Comparison of ENCODE assay signal across 34 mouse cellular contexts in the genomic region with DNA sequence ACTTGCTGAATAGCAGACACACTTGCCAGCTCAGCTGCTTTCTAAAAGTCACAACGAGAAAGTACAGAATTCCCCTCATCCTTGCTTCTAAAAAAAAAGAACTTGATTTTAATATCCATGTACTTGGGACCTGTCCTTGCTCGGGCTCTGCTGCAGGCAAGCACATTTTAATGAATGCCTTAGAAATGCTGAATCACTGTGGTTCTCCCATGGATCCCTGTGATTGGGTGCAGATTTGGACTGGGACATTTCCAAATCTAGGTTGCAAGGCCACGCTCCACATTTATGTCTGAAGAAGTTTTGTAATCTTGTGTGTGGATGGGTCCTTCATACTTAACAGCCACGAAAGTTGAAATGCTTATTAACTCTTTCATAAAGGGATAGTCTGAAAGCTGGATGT. TPM values are rescaled to one million over a fixed set of nuclear protein-coding genes. Genes with fewer than 3 reads are reported as not detected.
DNase-seq lines count a peak whose midpoint lies in the region; ATAC-seq and TF ChIP-seq lines count a peak whose summit lies in the region.
"Had no signal": no experiment of that assay in that cellular context is flagged by ENCODE, and none has a peak within 500 bp of the region (broad histone marks: within the 10 kb centered on the region; RNA-seq: fewer than 3 reads in every experiment).

No protein-coding gene starts in this region.

- no peaks in the 10 kb centered on the region; the same call in 1 of the 2 replicates for H3K4me1 ChIP-seq in forebrain, postnatal 0 days (ENCODE audit: insufficient read depth)
- no peaks in the 10 kb centered on the region; the same call in 1 of the 2 replicates for H3K4me1 ChIP-seq in intestine, embryonic 15.5 days (replicated peaks)

- no peak for TF ChIP-seq CTCF in layer of hippocampus, adult 2 months (conservative IDR thresholded peaks at IDR 0.05)
- TF ChIP-seq CTCF in forebrain, postnatal 0 days (IDR thresholded peaks at IDR 0.05; ENCODE audit: low read depth) = no peak

- no peaks in the 10 kb centered on the region for H3K36me3 ChIP-seq in forebrain, postnatal 0 days (ENCODE audit: insufficient read depth)
- no peaks in the 10 kb centered on the region for H3K36me3 ChIP-seq in intestine, embryonic 15.5 days
- H3K36me3 ChIP-seq: embryonic facial prominence, embryonic 12.5 days; forebrain, embryonic 12.5 days; heart, embryonic 10.5 days; heart, embryonic 15.5 days; hindbrain, embryonic 13.5 days; liver, embryonic 12.5 days; midbrain, embryonic 12.5 days; neural tube, embryonic 12.5 days had no signal

- ATAC-seq in forebrain, postnatal 0 days = no peak
- ATAC-seq in intestine, embryonic 15.5 days = no peak
- ATAC-seq: CD4-positive, CD25-positive, alpha-beta regulatory T cell, adult 4 months; intestine, postnatal 0 days; liver, embryonic 12.5 days; liver, postnatal 0 days; Patski had no signal

- no peaks in the 10 kb centered on the region for H3K27me3 ChIP-seq in forebrain, postnatal 0 days (ENCODE audit: insufficient read depth, low read length)
- peaks cover 14% of the 10 kb centered on the region for H3K27me3 ChIP-seq in intestine, embryonic 15.5 days (replicated peaks)
- H3K27me3 ChIP-seq: forebrain, embryonic 12.5 days; hindbrain, embryonic 13.5 days; neural tube, embryonic 12.5 days had no signal

- H3K4me2 ChIP-seq in forebrain, postnatal 0 days (ENCODE audit: low read depth) = no peak overlapping the region
- no peak overlapping the region for H3K4me2 ChIP-seq in intestine, embryonic 15.5 days (replicated peaks)
- H3K4me2 ChIP-seq: embryonic facial prominence, embryonic 12.5 days; forebrain, embryonic 12.5 days; heart, embryonic 15.5 days; hindbrain, embryonic 13.5 days; liver, embryonic 12.5 days; midbrain, embryonic 12.5 days; neural tube, embryonic 12.5 days had no signal

- peak overlapping the region; percentile 24; the same call in 1 of the 2 replicates for H3K27ac ChIP-seq in layer of hippocampus, adult 2 months
- no peak overlapping the region for H3K27ac ChIP-seq in forebrain, postnatal 0 days (ENCODE audit: low read depth, low read length)
- no peak overlapping the region for H3K27ac ChIP-seq in intestine, embryonic 15.5 days
- H3K27ac ChIP-seq: embryonic facial prominence, embryonic 12.5 days; forebrain, embryonic 12.5 days; heart, embryonic 10.5 days; heart, embryonic 15.5 days; hindbrain, embryonic 13.5 days; liver, embryonic 12.5 days; midbrain, embryonic 12.5 days; neural tube, embryonic 12.5 days had no signal

- H3K9me3 ChIP-seq in forebrain, postnatal 0 days (ENCODE audit: low read length) = no peaks in the 10 kb centered on the region
- no peaks in the 10 kb centered on the region for H3K9me3 ChIP-seq in intestine, embryonic 15.5 days
- H3K9me3 ChIP-seq: embryonic facial prominence, embryonic 12.5 days; forebrain, embryonic 12.5 days; heart, embryonic 10.5 days; heart, embryonic 15.5 days; hindbrain, embryonic 13.5 days; liver, embryonic 12.5 days; midbrain, embryonic 12.5 days; neural tube, embryonic 12.5 days had no signal

- H3K4me3 ChIP-seq in layer of hippocampus, adult 2 months = no peak overlapping the region
- no peak overlapping the region for H3K4me3 ChIP-seq in forebrain, postnatal 0 days (ENCODE audit: low read depth, low read length)
- no peak overlapping the region for H3K4me3 ChIP-seq in intestine, embryonic 15.5 days (replicated peaks)
- H3K4me3 ChIP-seq: embryonic facial prominence, embryonic 12.5 days; forebrain, embryonic 12.5 days; heart, embryonic 10.5 days; heart, embryonic 15.5 days; hindbrain, embryonic 13.5 days; liver, embryonic 12.5 days; midbrain, embryonic 12.5 days; myocyte; neural tube, embryonic 12.5 days had no signal

- H3K9ac ChIP-seq in forebrain, postnatal 0 days = no peak overlapping the region
- H3K9ac ChIP-seq in intestine, embryonic 15.5 days = no peak overlapping the region
- H3K9ac ChIP-seq: embryonic facial prominence, embryonic 12.5 days; forebrain, embryonic 12.5 days; heart, embryonic 15.5 days; hindbrain, embryonic 13.5 days; liver, embryonic 12.5 days; liver, postnatal 0 days; midbrain, embryonic 12.5 days; neural tube, embryonic 12.5 days had no signal

- no peak for DNase-seq in layer of hippocampus, adult 2 months (ENCODE audit: low spot score in 2 of 2)
- no peak for DNase-seq in layer of hippocampus, adult 18-20 months (ENCODE audit: low spot score in 2 of 2)
- DNase-seq in R1 (ENCODE audit: low read depth, low spot score) = peak; percentile 23
- peak; percentile 63 for DNase-seq in adrenal gland, postnatal 14 days
- peak; percentile 50 for DNase-seq in fibroblast of lung, adult 2 months (ENCODE audit: low read depth)
- DNase-seq in forebrain, postnatal 0 days = no peak
- DNase-seq in testis, postnatal 14 days (ENCODE audit: low spot score) = no peak
- DNase-seq: cerebellum, adult 11 months; cerebellum, adult 9-10 months; cerebellum, postnatal 36 days; gastrocnemius, postnatal 10 days; heart, postnatal 36 days; kidney, adult 9 months; kidney, postnatal 10 days; left cerebral cortex, postnatal 4 days; liver, postnatal 0 days; lung, postnatal 36 days; thymus, adult 18-20 months; thymus, postnatal 25 days had no signal

- 84% methylated on average over 4 of the region's 4 CpGs for WGBS in forebrain, postnatal 0 days
- WGBS in intestine, embryonic 15.5 days = 78% methylated on average over 4 of the region's 4 CpGs

RNA-seq across cellular contexts. Expression of a gene that starts 4.4 kb away (rescaled TPM):
- total RNA-seq in layer of hippocampus, adult 2 months (2021) = 100 to 1,000 TPM; 129 to 131 TPM
- 100 to 1,000 TPM; 118 to 133 TPM for total RNA-seq in layer of hippocampus, adult 18-20 months (2021)
- total RNA-seq in adrenal gland, postnatal 14 days (2021) = 11.5 and 13.4 TPM in 2 replicates
- total RNA-seq in forebrain, postnatal 0 days (2014; rRNA removed) = 52.8 and 65.6 TPM in 2 replicates
- polyA plus RNA-seq in forebrain, postnatal 0 days (2015; fragmentation: Nextera tagmentation; extraction: Ambion mirVana) = 11.2 and 16.4 TPM in 2 replicates
- polyA plus RNA-seq in intestine, embryonic 15.5 days (2015; fragmentation: Nextera tagmentation; extraction: Ambion mirVana) = 1.5 and 2.1 TPM in 2 replicates
- total RNA-seq: granulocyte monocyte progenitor cell, adult 5-6 weeks; megakaryocyte, adult 5-6 weeks had no signal
- polyA plus RNA-seq: Patski had no signal

Comparison
In these comparisons a context has a peak if more than half of its experiments do, and no peak if none do; other contexts are left out.
1. DNase-seq: peak in R1 (single experiment), adrenal gland, postnatal 14 days (single experiment) and fibroblast of lung, adult 2 months (single experiment); none in layer of hippocampus, adult 2 months (0 of 2), layer of hippocampus, adult 18-20 months (0 of 2), forebrain, postnatal 0 days (single experiment) and testis, postnatal 14 days (single experiment).